Mouse (Mus musculus) MEL (cell line): Measurements from ENCODE around the gene Ccdc167. TPM values are rescaled to one million over a fixed set of nuclear protein-coding genes. Genes with fewer than 3 reads are reported as not detected.

Source experiments
- DNase-seq: peaks from one replicate; pipeline ENCODE4 v3.0.0; 2011; ENCODE audit warnings: low read depth, low spot score
- H3K27ac ChIP-seq: 2 replicates; pipeline ENCODE4 v1.5.1; 2012; ENCODE audit warnings: low read depth, mild to moderate bottlenecking, control low read depth, low read length, moderate library complexity; ENCODE audit not compliant: control insufficient read depth
- H3K27me3 ChIP-seq, 2 experiments: fragments of 150-350 bp in 1 of 2; sonication (generic) in 1 of 2; 2 replicates each; pipeline ENCODE4 v1.6.1; 2012; ENCODE audit warnings: low read length in 2 of 2, mild to moderate bottlenecking in 2 of 2, improper control_type of control experiment in 1 of 2, moderate library complexity in 1 of 2; ENCODE audit not compliant: insufficient read depth in 2 of 2, control insufficient read depth in 1 of 2
- H3K36me3 ChIP-seq, 2 experiments: 2 replicates each; pipeline ENCODE4 v1.6.1; 2012 to 2014; ENCODE audit warnings: low read length in 2 of 2, improper control_type of control experiment in 1 of 2, inconsistent platforms in 1 of 2, mild to moderate bottlenecking in 1 of 2; ENCODE audit not compliant: insufficient read depth in 2 of 2, control insufficient read depth in 1 of 2
- H3K4me1 ChIP-seq, 2 experiments: fragments of 150-350 bp in 1 of 2; sonication (generic) in 1 of 2; 2 replicates each; pipeline ENCODE4 v1.6.1; 2012; ENCODE audit warnings: low read length in 2 of 2, improper control_type of control experiment in 1 of 2, mild to moderate bottlenecking in 1 of 2; ENCODE audit not compliant: insufficient read depth in 2 of 2, control insufficient read depth in 1 of 2
- H3K4me3 ChIP-seq, 2 experiments: fragments of 150-350 bp in 1 of 2; sonication (generic) in 1 of 2; 2 replicates each; pipeline ENCODE4 v1.5.1; 2012; ENCODE audit warnings: low read depth in 2 of 2, low read length in 2 of 2, mild to moderate bottlenecking in 2 of 2, moderate library complexity in 2 of 2, control low read depth in 1 of 2, improper control_type of control experiment in 1 of 2; ENCODE audit not compliant: control insufficient read depth in 1 of 2, insufficient read depth in 1 of 2
- H3K79me2 ChIP-seq: 2 replicates; pipeline ENCODE4 v1.6.1; 2012; ENCODE audit warnings: mild to moderate bottlenecking, low read length, moderate library complexity; ENCODE audit not compliant: control insufficient read depth, poor library complexity, insufficient read depth
- H3K9ac ChIP-seq: 2 replicates; pipeline ENCODE4 v1.6.1; 2012; ENCODE audit warnings: low read depth, mild to moderate bottlenecking, control low read depth, low read length, moderate library complexity; ENCODE audit not compliant: control insufficient read depth, poor library complexity, severe bottlenecking
- H3K9me3 ChIP-seq: fragments of 150-350 bp; sonication (generic); replicated peaks from 2 replicates; pipeline ENCODE4 v1.6.1; 2012; ENCODE audit warnings: mild to moderate bottlenecking, low read length, improper control_type of control experiment, moderate library complexity; ENCODE audit not compliant: insufficient read depth
- CHD1 ChIP-seq: IDR thresholded peaks from 2 replicates; pipeline ENCODE4 v1.6.1; 2012; ENCODE audit warnings: low read depth, mild to moderate bottlenecking, inconsistent platforms, low read length, improper control_type of control experiment
- E2F4 ChIP-seq: IDR thresholded peaks from 2 replicates; pipeline ENCODE4 v1.6.1; 2011; ENCODE audit warnings: low read depth, low read length, improper control_type of control experiment, borderline replicate concordance
- ELF1 ChIP-seq: IDR thresholded peaks from 2 replicates; pipeline ENCODE4 v1.6.1; 2014; ENCODE audit warnings: low read depth, mild to moderate bottlenecking, inconsistent platforms, low read length, improper control_type of control experiment, moderate library complexity
- ETS1 ChIP-seq: IDR thresholded peaks from 2 replicates; pipeline ENCODE4 v1.6.1; 2012; ENCODE audit warnings: low read depth, mild to moderate bottlenecking, inconsistent platforms, low read length, improper control_type of control experiment, moderate library complexity
- GABPA ChIP-seq: IDR thresholded peaks from 2 replicates; pipeline ENCODE4 v1.6.1; 2012; ENCODE audit warnings: low read depth, mild to moderate bottlenecking, inconsistent platforms, low read length, improper control_type of control experiment, moderate library complexity
- GATA1 ChIP-seq: IDR thresholded peaks from 2 replicates; pipeline ENCODE4 v1.6.1; 2011; ENCODE audit warnings: low read depth, low read length, improper control_type of control experiment
- HCFC1 ChIP-seq: IDR thresholded peaks from 2 replicates; pipeline ENCODE4 v1.6.1; 2012; ENCODE audit warnings: low read depth, mild to moderate bottlenecking, inconsistent platforms, low read length, improper control_type of control experiment, moderate library complexity
- JUND ChIP-seq: IDR thresholded peaks from 2 replicates; pipeline ENCODE4 v1.6.1; 2011; ENCODE audit warnings: low read depth, mild to moderate bottlenecking, improper control_type of control experiment, low read length
- KAT2A ChIP-seq: conservative IDR thresholded peaks from 2 replicates; pipeline ENCODE4 v1.6.1; 2012; ENCODE audit warnings: low read depth, low read length, improper control_type of control experiment, inconsistent platforms
- MAFK ChIP-seq: IDR thresholded peaks from 2 replicates; pipeline ENCODE4 v1.6.1; 2011; ENCODE audit warnings: low read depth, mild to moderate bottlenecking, low read length, improper control_type of control experiment, borderline replicate concordance
- MAX ChIP-seq: IDR thresholded peaks from 2 replicates; pipeline ENCODE4 v1.6.1; 2011; ENCODE audit warnings: low read length, improper control_type of control experiment
- MEF2A ChIP-seq: IDR thresholded peaks from 2 replicates; pipeline ENCODE4 v1.6.1; 2014; ENCODE audit warnings: low read depth, mild to moderate bottlenecking, inconsistent platforms, low read length, improper control_type of control experiment; ENCODE audit not compliant: poor library complexity, insufficient replicate concordance, severe bottlenecking; ENCODE audit errors: extremely low read depth
- MXI1 ChIP-seq: IDR thresholded peaks from 2 replicates; pipeline ENCODE4 v1.6.1; 2011; ENCODE audit warnings: mild to moderate bottlenecking, low read depth, low read length, improper control_type of control experiment
- MYB ChIP-seq: IDR thresholded peaks from 2 replicates; pipeline ENCODE4 v1.6.1; 2011; ENCODE audit warnings: mild to moderate bottlenecking, low read depth, low read length, improper control_type of control experiment
- MYC ChIP-seq: IDR thresholded peaks from 2 replicates; pipeline ENCODE4 v1.6.1; 2011; ENCODE audit warnings: low read depth, mild to moderate bottlenecking, low read length, improper control_type of control experiment, moderate library complexity
- NELFE ChIP-seq: IDR thresholded peaks from 2 replicates; pipeline ENCODE4 v1.6.1; 2011; ENCODE audit warnings: low read depth, low read length, improper control_type of control experiment
- NRF1 ChIP-seq: IDR thresholded peaks from 2 replicates; pipeline ENCODE4 v1.6.1; 2014; ENCODE audit warnings: low read depth, mild to moderate bottlenecking, inconsistent platforms, low read length, improper control_type of control experiment, moderate library complexity; ENCODE audit not compliant: poor library complexity, insufficient read depth, severe bottlenecking
- POLR2A ChIP-seq, 2 experiments: IDR thresholded peaks; 2 replicates each; pipeline ENCODE4 v1.6.1; 2011 to 2012; ENCODE audit warnings: low read length in 2 of 2, mild to moderate bottlenecking in 2 of 2, control low read depth in 1 of 2, improper control_type of control experiment in 1 of 2, low read depth in 1 of 2, moderate library complexity in 1 of 2; ENCODE audit not compliant: control insufficient read depth in 1 of 2, insufficient read depth in 1 of 2, poor library complexity in 1 of 2
- POLR2AphosphoS2 ChIP-seq: IDR thresholded peaks from 2 replicates; pipeline ENCODE4 v1.6.1; 2011; ENCODE audit warnings: low read length, improper control_type of control experiment
- RAD21 ChIP-seq: IDR thresholded peaks from 2 replicates; pipeline ENCODE4 v1.6.1; 2011; ENCODE audit warnings: mild to moderate bottlenecking, low read depth, low read length, improper control_type of control experiment
- RCOR1 ChIP-seq: IDR thresholded peaks from 2 replicates; pipeline ENCODE4 v1.6.1; 2012; ENCODE audit warnings: low read depth, mild to moderate bottlenecking, inconsistent platforms, low read length, improper control_type of control experiment
- SIN3A ChIP-seq: IDR thresholded peaks from 2 replicates; pipeline ENCODE4 v1.6.1; 2012; ENCODE audit warnings: low read length, improper control_type of control experiment, inconsistent platforms
- TBP ChIP-seq: IDR thresholded peaks from 2 replicates; pipeline ENCODE4 v1.8.0; 2011; ENCODE audit warnings: low read depth, low read length, improper control_type of control experiment
- TCF12 ChIP-seq: IDR thresholded peaks from 2 replicates; pipeline ENCODE4 v1.6.1; 2014; ENCODE audit warnings: low read depth, mild to moderate bottlenecking, inconsistent platforms, low read length, improper control_type of control experiment, moderate library complexity
- USF1 ChIP-seq: IDR thresholded peaks from 2 replicates; pipeline ENCODE4 v1.6.1; 2014; ENCODE audit warnings: low read depth, mild to moderate bottlenecking, inconsistent platforms, low read length, improper control_type of control experiment, moderate library complexity
- USF2 ChIP-seq, 2 experiments: IDR thresholded peaks; 2 replicates each; pipeline ENCODE4 v1.6.1; 2011 to 2012; ENCODE audit warnings: improper control_type of control experiment in 2 of 2, low read length in 2 of 2, borderline replicate concordance in 1 of 2, inconsistent platforms in 1 of 2, low read depth in 1 of 2, mild to moderate bottlenecking in 1 of 2; ENCODE audit not compliant: insufficient read depth in 1 of 2
- ZC3H11A ChIP-seq: IDR thresholded peaks from 2 replicates; pipeline ENCODE4 v1.6.1; 2012; ENCODE audit warnings: low read depth, mild to moderate bottlenecking, inconsistent platforms, low read length, improper control_type of control experiment
- ZKSCAN1 ChIP-seq: IDR thresholded peaks from 2 replicates; pipeline ENCODE4 v1.6.1; 2012; ENCODE audit warnings: low read depth, mild to moderate bottlenecking, inconsistent platforms, low read length, improper control_type of control experiment, moderate library complexity
- polyA plus RNA-seq, 2 experiments: library from polyadenylated mRNA; stranded (reverse) in 1 of 2; unstranded in 1 of 2; fragments of >175 nt in 1 of 2; fragments of >200 nt in 1 of 2; gene quantifications; 2 replicates each; pipeline versions ENCODE4 v1.2.1 to v1.2.4; 2012; ENCODE audit warnings: low replicate concordance in 2 of 2, low read depth in 1 of 2; ENCODE audit not compliant: insufficient read length in 2 of 2, insufficient read depth in 1 of 2, missing spikeins in 1 of 2
- total RNA-seq: library from RNA; depleted of rRNA; stranded (reverse); fragments of 300-350 nt; gene quantifications from 2 replicates; pipeline ENCODE4 v1.2.3, GENCODE M21; 2012

Ccdc167 gene
- total and polyA plus RNA-seq, 3 experiments: 12.1 to 13.4 TPM; not detected in 1

DNA sequence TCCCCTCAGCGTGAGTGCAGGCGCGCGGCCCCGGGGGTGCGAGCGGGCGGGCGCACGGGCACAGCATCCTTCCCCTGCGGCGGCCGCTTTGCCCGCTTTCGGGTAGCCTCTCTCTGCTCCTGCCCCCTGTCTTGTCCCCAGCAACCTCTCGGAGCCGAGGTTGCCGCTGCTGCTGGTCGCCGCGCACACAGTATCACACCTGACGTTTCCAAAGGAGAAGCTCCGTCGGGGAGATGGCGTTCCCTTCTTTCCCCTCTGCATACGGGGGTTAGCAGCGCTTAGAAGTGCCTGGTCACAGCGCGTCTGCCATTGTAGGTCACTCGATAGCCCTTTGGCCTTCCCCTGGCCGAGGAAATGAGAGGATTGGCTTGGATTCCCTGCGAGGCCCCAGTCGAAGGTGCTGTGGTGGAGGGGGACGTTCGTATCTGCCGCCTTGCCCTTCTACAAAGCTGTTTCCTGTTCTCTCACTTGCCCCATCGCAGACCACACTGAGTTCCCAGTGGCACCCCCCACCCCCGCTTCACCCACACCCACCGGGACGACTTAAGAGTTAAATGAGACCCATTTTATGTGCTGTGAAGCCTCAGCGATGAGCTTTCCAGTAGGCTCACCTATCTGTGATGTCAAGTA is 56.0 kb downstream of the Ccdc167 start:
- Histone ChIP-seq H3K27ac (peak overlapping the region; percentile 74), H3K4me3 (peak overlapping the region; percentile 75 to 79), H3K4me1 (peaks cover 12 to 21% of the 10 kb centered on the region in 2 experiments), H3K27me3 (no peaks in the 10 kb centered on the region), H3K36me3 (peaks cover 9 to 23% of the 10 kb centered on the region in 2 experiments), H3K9ac (peak overlapping the region; percentile 86), H3K9me3 (no peaks in the 10 kb centered on the region), H3K79me2 (peaks cover 13% of the 10 kb centered on the region)
- DNase-seq: peak; percentile 75
- TF ChIP-seq USF2 (IDR thresholded peaks at IDR 0.05; ENCODE audit: borderline replicate concordance in 1 of 2, insufficient read depth in 1 of 2, low read depth in 1 of 2, low read length in 2 of 2): no peak
- TF ChIP-seq E2F4: 0 out of 2 replicates have a peak, but pooled peaks have one; percentile 5
- 0 out of 2 replicates have a peak, but pooled peaks have one; percentile 30 for TF ChIP-seq MYC
- peak; percentile 5; the same call in 1 of the 2 replicates for TF ChIP-seq POLR2AphosphoS2
- TF ChIP-seq GATA1: no peak
- TF ChIP-seq SIN3A: peak; percentile 22; the same call in 1 of the 2 replicates
- TF ChIP-seq POLR2A (IDR thresholded peaks at IDR 0.05; ENCODE audit: control insufficient read depth in 1 of 2, insufficient read depth in 1 of 2, low read depth in 1 of 2, low read length in 2 of 2, poor library complexity in 1 of 2): peak in 1 of 2 experiments; percentile 9; a peak in 2 of 4 replicates

- H3K4me3 ChIP-seq: peak within 1 kb of the TSS; percentile 75 to 79
- H3K27me3 ChIP-seq: no peaks in the 10 kb centered on the region
- peaks cover 12 to 21% of the 10 kb centered on the region in 2 experiments for H3K4me1 ChIP-seq
- peak within 1 kb of the TSS; percentile 86 for H3K9ac ChIP-seq
- H3K27ac ChIP-seq: peak within 1 kb of the TSS; percentile 74
- H3K36me3 ChIP-seq: peaks cover 9 to 23% of the 10 kb centered on the region in 2 experiments
- DNase-seq: peak; percentile 96
- H3K9me3 ChIP-seq: no peaks in the 10 kb centered on the region
- H3K79me2 ChIP-seq: peaks cover 13% of the 10 kb centered on the region
- TF ChIP-seq USF2 (IDR thresholded peaks at IDR 0.05; ENCODE audit: borderline replicate concordance in 1 of 2, insufficient read depth in 1 of 2, low read depth in 1 of 2, low read length in 2 of 2) (no peak), MXI1 (peak; percentile 84), HCFC1 (peak; percentile 86), KAT2A (no peak; the same call in 1 of the 2 replicates), ELF1 (peak; percentile 30; the same call in 1 of the 2 replicates), MYB (no peak), MAFK (no peak), NRF1 (peak; percentile 86), MAX (peak; percentile 41; the same call in 1 of the 2 replicates), NELFE (peak; percentile 82), TCF12 (peak; percentile 62; the same call in 1 of the 2 replicates), CHD1 (no peak), TBP (no peak; the same call in none of the 2 replicates), GABPA (no peak), ZKSCAN1 (no peak), POLR2A (IDR thresholded peaks at IDR 0.05; ENCODE audit: control insufficient read depth in 1 of 2, insufficient read depth in 1 of 2, low read depth in 1 of 2, low read length in 2 of 2, poor library complexity in 1 of 2) (peak; percentile 85 to 88), ETS1 (peak; percentile 58; the same call in 1 of the 2 replicates), USF1 (peak; percentile 59), RCOR1 (no peak), RAD21 (no peak), MYC (no peak; the same call in 1 of the 2 replicates), ZC3H11A (no peak), MEF2A (no peak), JUND (no peak)
Observed at GRCm38 (mm10) chr17:29660076-29660761, 56.6 kb downstream of the Ccdc167 start, which contains the start of gene Cmtr1. TSS of gene Cmtr1 (plus strand) at chr17:29660595.
